In the genomic region with DNA sequence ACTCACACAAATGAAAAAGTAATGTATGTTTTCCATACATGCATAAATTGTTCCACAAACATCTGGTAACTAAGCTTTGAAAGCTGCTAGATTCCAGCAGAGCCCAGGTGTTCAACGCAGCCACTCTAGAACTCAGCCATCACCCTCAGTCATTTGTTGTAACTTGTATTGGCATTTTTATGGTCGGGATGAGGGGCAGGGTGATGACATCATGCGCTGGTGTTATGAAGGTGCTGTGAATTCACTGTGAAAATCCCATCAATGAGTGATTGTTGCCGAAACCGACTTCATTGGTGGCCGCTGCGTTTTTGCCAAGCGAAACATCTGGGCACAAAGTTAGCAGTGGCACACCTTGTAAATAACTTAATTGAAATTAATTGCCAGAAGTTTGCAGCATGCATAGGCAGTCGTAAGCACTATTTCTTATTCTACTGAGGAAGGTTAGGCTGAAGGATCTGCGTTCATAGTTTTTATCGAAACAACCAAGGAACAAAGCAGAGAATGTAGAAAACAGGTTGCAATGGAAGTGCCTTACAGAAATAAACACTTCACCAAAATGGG, we compare ENCODE assay signal across 20 mouse cellular contexts.
"Had no signal": no experiment of that assay in that cellular context is flagged by ENCODE, and none has a peak within 500 bp of the region (broad histone marks: within the 10 kb centered on the region; RNA-seq: fewer than 3 reads in every experiment).

No protein-coding gene starts in this region.

- H3K4me1 ChIP-seq: kidney, embryonic 15.5 days; liver, embryonic 12.5 days; liver, embryonic 15.5 days; lung, embryonic 15.5 days; midbrain, embryonic 12.5 days; midbrain, embryonic 15.5 days; neural tube, embryonic 12.5 days; neural tube, embryonic 15.5 days; stomach, embryonic 15.5 days had no signal

- H3K9me3 ChIP-seq: kidney, embryonic 15.5 days; limb, embryonic 15.5 days; liver, embryonic 12.5 days; liver, embryonic 15.5 days; lung, embryonic 15.5 days; midbrain, embryonic 12.5 days; midbrain, embryonic 15.5 days; neural tube, embryonic 12.5 days; neural tube, embryonic 15.5 days; stomach, embryonic 15.5 days had no signal

- DNase-seq: kidney, adult 11 months; kidney, adult 8-10 months; kidney, postnatal 10 days; kidney, postnatal 36 days; lung, adult 18-20 months; lung, postnatal 10 days; lung, postnatal 4 days; right cerebral cortex, postnatal 25 days; spleen, adult 18-20 months; thymus, postnatal 25 days had no signal

- H3K36me3 ChIP-seq: kidney, embryonic 15.5 days; limb, embryonic 15.5 days; liver, embryonic 12.5 days; liver, embryonic 15.5 days; lung, embryonic 15.5 days; midbrain, embryonic 12.5 days; midbrain, embryonic 15.5 days; neural tube, embryonic 12.5 days; neural tube, embryonic 15.5 days; stomach, embryonic 15.5 days had no signal

- H3K27me3 ChIP-seq: kidney, embryonic 15.5 days; limb, embryonic 15.5 days; liver, embryonic 12.5 days; liver, embryonic 15.5 days; lung, embryonic 15.5 days; midbrain, embryonic 12.5 days; midbrain, embryonic 15.5 days; neural tube, embryonic 12.5 days; neural tube, embryonic 15.5 days; stomach, embryonic 15.5 days had no signal

- H3K4me3 ChIP-seq: kidney, embryonic 15.5 days; limb, embryonic 15.5 days; liver, embryonic 12.5 days; liver, embryonic 15.5 days; lung, embryonic 15.5 days; midbrain, embryonic 12.5 days; midbrain, embryonic 15.5 days; neural tube, embryonic 12.5 days; neural tube, embryonic 15.5 days; stomach, embryonic 15.5 days had no signal

- H3K9ac ChIP-seq: kidney, embryonic 15.5 days; limb, embryonic 15.5 days; liver, embryonic 12.5 days; liver, embryonic 15.5 days; lung, embryonic 15.5 days; midbrain, embryonic 12.5 days; midbrain, embryonic 15.5 days; neural tube, embryonic 12.5 days; neural tube, embryonic 15.5 days; stomach, embryonic 15.5 days had no signal

- ATAC-seq: liver, embryonic 12.5 days; midbrain, embryonic 15.5 days had no signal

- H3K27ac ChIP-seq: kidney, embryonic 15.5 days; limb, embryonic 15.5 days; liver, embryonic 12.5 days; liver, embryonic 15.5 days; lung, embryonic 15.5 days; midbrain, embryonic 12.5 days; midbrain, embryonic 15.5 days; neural tube, embryonic 12.5 days; neural tube, embryonic 15.5 days; stomach, embryonic 15.5 days had no signal

- H3K4me2 ChIP-seq: kidney, embryonic 15.5 days; limb, embryonic 15.5 days; liver, embryonic 12.5 days; liver, embryonic 15.5 days; lung, embryonic 15.5 days; midbrain, embryonic 12.5 days; midbrain, embryonic 15.5 days; neural tube, embryonic 12.5 days; neural tube, embryonic 15.5 days; stomach, embryonic 15.5 days had no signal
